Mouse (Mus musculus) MEL (cell line): ENCODE data around the gene Rbm42. TPM values are rescaled to one million over a fixed set of nuclear protein-coding genes. Genes with fewer than 3 reads are reported as not detected.

Source experiments
- DNase-seq: peaks from one replicate; pipeline ENCODE4 v3.0.0; 2011; ENCODE audit warnings: low read depth, low spot score
- H3K27ac ChIP-seq: 2 replicates; pipeline ENCODE4 v1.5.1; 2012; ENCODE audit warnings: low read depth, mild to moderate bottlenecking, control low read depth, low read length, moderate library complexity; ENCODE audit not compliant: control insufficient read depth
- H3K27me3 ChIP-seq, 2 experiments: fragments of 150-350 bp in 1 of 2; sonication (generic) in 1 of 2; 2 replicates each; pipeline ENCODE4 v1.6.1; 2012; ENCODE audit warnings: low read length in 2 of 2, mild to moderate bottlenecking in 2 of 2, improper control_type of control experiment in 1 of 2, moderate library complexity in 1 of 2; ENCODE audit not compliant: insufficient read depth in 2 of 2, control insufficient read depth in 1 of 2
- H3K36me3 ChIP-seq, 2 experiments: 2 replicates each; pipeline ENCODE4 v1.6.1; 2012 to 2014; ENCODE audit warnings: low read length in 2 of 2, improper control_type of control experiment in 1 of 2, inconsistent platforms in 1 of 2, mild to moderate bottlenecking in 1 of 2; ENCODE audit not compliant: insufficient read depth in 2 of 2, control insufficient read depth in 1 of 2
- H3K4me1 ChIP-seq, 2 experiments: fragments of 150-350 bp in 1 of 2; sonication (generic) in 1 of 2; 2 replicates each; pipeline ENCODE4 v1.6.1; 2012; ENCODE audit warnings: low read length in 2 of 2, improper control_type of control experiment in 1 of 2, mild to moderate bottlenecking in 1 of 2; ENCODE audit not compliant: insufficient read depth in 2 of 2, control insufficient read depth in 1 of 2
- H3K4me3 ChIP-seq, 2 experiments: fragments of 150-350 bp in 1 of 2; sonication (generic) in 1 of 2; 2 replicates each; pipeline ENCODE4 v1.5.1; 2012; ENCODE audit warnings: low read depth in 2 of 2, low read length in 2 of 2, mild to moderate bottlenecking in 2 of 2, moderate library complexity in 2 of 2, control low read depth in 1 of 2, improper control_type of control experiment in 1 of 2; ENCODE audit not compliant: control insufficient read depth in 1 of 2, insufficient read depth in 1 of 2
- H3K79me2 ChIP-seq: 2 replicates; pipeline ENCODE4 v1.6.1; 2012; ENCODE audit warnings: mild to moderate bottlenecking, low read length, moderate library complexity; ENCODE audit not compliant: control insufficient read depth, poor library complexity, insufficient read depth
- H3K9ac ChIP-seq: 2 replicates; pipeline ENCODE4 v1.6.1; 2012; ENCODE audit warnings: low read depth, mild to moderate bottlenecking, control low read depth, low read length, moderate library complexity; ENCODE audit not compliant: control insufficient read depth, poor library complexity, severe bottlenecking
- H3K9me3 ChIP-seq: fragments of 150-350 bp; sonication (generic); replicated peaks from 2 replicates; pipeline ENCODE4 v1.6.1; 2012; ENCODE audit warnings: mild to moderate bottlenecking, low read length, improper control_type of control experiment, moderate library complexity; ENCODE audit not compliant: insufficient read depth
- BHLHE40 ChIP-seq: IDR thresholded peaks from 2 replicates; pipeline ENCODE4 v1.6.1; 2012; ENCODE audit warnings: low read depth, mild to moderate bottlenecking, inconsistent platforms, low read length, improper control_type of control experiment, borderline replicate concordance
- CHD1 ChIP-seq: IDR thresholded peaks from 2 replicates; pipeline ENCODE4 v1.6.1; 2012; ENCODE audit warnings: low read depth, mild to moderate bottlenecking, inconsistent platforms, low read length, improper control_type of control experiment
- CHD2 ChIP-seq: IDR thresholded peaks from 2 replicates; pipeline ENCODE4 v1.6.1; 2011; ENCODE audit warnings: low read length, improper control_type of control experiment
- CTCF ChIP-seq, 3 experiments: IDR thresholded peaks in 2 of 3; conservative IDR thresholded peaks in 1 of 3; 2 replicates each; pipeline ENCODE4 v1.5.1; 2011 to 2012; ENCODE audit warnings: low read length in 3 of 3, low read depth in 2 of 3, mild to moderate bottlenecking in 2 of 3, improper control_type of control experiment in 1 of 3, inconsistent platforms in 1 of 3, mixed read lengths in 1 of 3, moderate library complexity in 1 of 3; ENCODE audit not compliant: control insufficient read depth in 1 of 3, insufficient read depth in 1 of 3, poor library complexity in 1 of 3, severe bottlenecking in 1 of 3
- ELF1 ChIP-seq: IDR thresholded peaks from 2 replicates; pipeline ENCODE4 v1.6.1; 2014; ENCODE audit warnings: low read depth, mild to moderate bottlenecking, inconsistent platforms, low read length, improper control_type of control experiment, moderate library complexity
- EP300 ChIP-seq, 2 experiments: IDR thresholded peaks; 2 replicates each; pipeline ENCODE4 v1.6.1; 2011; ENCODE audit warnings: improper control_type of control experiment in 2 of 2, low read length in 2 of 2, low read depth in 1 of 2, mild to moderate bottlenecking in 1 of 2
- ETS1 ChIP-seq: IDR thresholded peaks from 2 replicates; pipeline ENCODE4 v1.6.1; 2012; ENCODE audit warnings: low read depth, mild to moderate bottlenecking, inconsistent platforms, low read length, improper control_type of control experiment, moderate library complexity
- GABPA ChIP-seq: IDR thresholded peaks from 2 replicates; pipeline ENCODE4 v1.6.1; 2012; ENCODE audit warnings: low read depth, mild to moderate bottlenecking, inconsistent platforms, low read length, improper control_type of control experiment, moderate library complexity
- GATA1 ChIP-seq: IDR thresholded peaks from 2 replicates; pipeline ENCODE4 v1.6.1; 2011; ENCODE audit warnings: low read depth, low read length, improper control_type of control experiment
- HCFC1 ChIP-seq: IDR thresholded peaks from 2 replicates; pipeline ENCODE4 v1.6.1; 2012; ENCODE audit warnings: low read depth, mild to moderate bottlenecking, inconsistent platforms, low read length, improper control_type of control experiment, moderate library complexity
- JUND ChIP-seq: IDR thresholded peaks from 2 replicates; pipeline ENCODE4 v1.6.1; 2011; ENCODE audit warnings: low read depth, mild to moderate bottlenecking, improper control_type of control experiment, low read length
- MAFK ChIP-seq: IDR thresholded peaks from 2 replicates; pipeline ENCODE4 v1.6.1; 2011; ENCODE audit warnings: low read depth, mild to moderate bottlenecking, low read length, improper control_type of control experiment, borderline replicate concordance
- MAX ChIP-seq: IDR thresholded peaks from 2 replicates; pipeline ENCODE4 v1.6.1; 2011; ENCODE audit warnings: low read length, improper control_type of control experiment
- MAZ ChIP-seq: IDR thresholded peaks from 2 replicates; pipeline ENCODE4 v1.6.1; 2012; ENCODE audit warnings: low read depth, mild to moderate bottlenecking, inconsistent platforms, low read length, improper control_type of control experiment
- MYB ChIP-seq: IDR thresholded peaks from 2 replicates; pipeline ENCODE4 v1.6.1; 2011; ENCODE audit warnings: mild to moderate bottlenecking, low read depth, low read length, improper control_type of control experiment
- MYC ChIP-seq: IDR thresholded peaks from 2 replicates; pipeline ENCODE4 v1.6.1; 2011; ENCODE audit warnings: low read depth, mild to moderate bottlenecking, low read length, improper control_type of control experiment, moderate library complexity
- NELFE ChIP-seq: IDR thresholded peaks from 2 replicates; pipeline ENCODE4 v1.6.1; 2011; ENCODE audit warnings: low read depth, low read length, improper control_type of control experiment
- POLR2A ChIP-seq, 2 experiments: IDR thresholded peaks; 2 replicates each; pipeline ENCODE4 v1.6.1; 2011 to 2012; ENCODE audit warnings: low read length in 2 of 2, mild to moderate bottlenecking in 2 of 2, control low read depth in 1 of 2, improper control_type of control experiment in 1 of 2, low read depth in 1 of 2, moderate library complexity in 1 of 2; ENCODE audit not compliant: control insufficient read depth in 1 of 2, insufficient read depth in 1 of 2, poor library complexity in 1 of 2
- POLR2AphosphoS2 ChIP-seq: IDR thresholded peaks from 2 replicates; pipeline ENCODE4 v1.6.1; 2011; ENCODE audit warnings: low read length, improper control_type of control experiment
- POLR2AphosphoS5 ChIP-seq: IDR thresholded peaks from 2 replicates; pipeline ENCODE4 v1.6.1; 2012; ENCODE audit warnings: low read depth, borderline replicate concordance, mild to moderate bottlenecking, inconsistent platforms, low read length, moderate library complexity, mixed read lengths
- RAD21 ChIP-seq: IDR thresholded peaks from 2 replicates; pipeline ENCODE4 v1.6.1; 2011; ENCODE audit warnings: mild to moderate bottlenecking, low read depth, low read length, improper control_type of control experiment
- RCOR1 ChIP-seq: IDR thresholded peaks from 2 replicates; pipeline ENCODE4 v1.6.1; 2012; ENCODE audit warnings: low read depth, mild to moderate bottlenecking, inconsistent platforms, low read length, improper control_type of control experiment
- SIN3A ChIP-seq: IDR thresholded peaks from 2 replicates; pipeline ENCODE4 v1.6.1; 2012; ENCODE audit warnings: low read length, improper control_type of control experiment, inconsistent platforms
- SMC3 ChIP-seq: IDR thresholded peaks from 2 replicates; pipeline ENCODE4 v1.6.1; 2011; ENCODE audit warnings: low read depth, low read length, improper control_type of control experiment
- TBP ChIP-seq: IDR thresholded peaks from 2 replicates; pipeline ENCODE4 v1.8.0; 2011; ENCODE audit warnings: low read depth, low read length, improper control_type of control experiment
- TCF12 ChIP-seq: IDR thresholded peaks from 2 replicates; pipeline ENCODE4 v1.6.1; 2014; ENCODE audit warnings: low read depth, mild to moderate bottlenecking, inconsistent platforms, low read length, improper control_type of control experiment, moderate library complexity
- UBTF ChIP-seq: IDR thresholded peaks from 2 replicates; pipeline ENCODE4 v1.6.1; 2012; ENCODE audit warnings: low read depth, mild to moderate bottlenecking, inconsistent platforms, low read length, improper control_type of control experiment, moderate library complexity, borderline replicate concordance; ENCODE audit not compliant: insufficient read depth
- USF1 ChIP-seq: IDR thresholded peaks from 2 replicates; pipeline ENCODE4 v1.6.1; 2014; ENCODE audit warnings: low read depth, mild to moderate bottlenecking, inconsistent platforms, low read length, improper control_type of control experiment, moderate library complexity
- ZC3H11A ChIP-seq: IDR thresholded peaks from 2 replicates; pipeline ENCODE4 v1.6.1; 2012; ENCODE audit warnings: low read depth, mild to moderate bottlenecking, inconsistent platforms, low read length, improper control_type of control experiment
- ZMIZ1 ChIP-seq: IDR thresholded peaks from 2 replicates; pipeline ENCODE4 v1.6.1; 2012; ENCODE audit warnings: low read depth, mild to moderate bottlenecking, inconsistent platforms, low read length, improper control_type of control experiment, moderate library complexity
- ZNF384 ChIP-seq: IDR thresholded peaks from 2 replicates; pipeline ENCODE4 v1.6.1; 2012; ENCODE audit warnings: low read depth, mild to moderate bottlenecking, inconsistent platforms, low read length, improper control_type of control experiment
- polyA plus RNA-seq, 2 experiments: library from polyadenylated mRNA; stranded (reverse) in 1 of 2; unstranded in 1 of 2; fragments of >175 nt in 1 of 2; fragments of >200 nt in 1 of 2; gene quantifications; 2 replicates each; pipeline versions ENCODE4 v1.2.1 to v1.2.4; 2012; ENCODE audit warnings: low replicate concordance in 2 of 2, low read depth in 1 of 2; ENCODE audit not compliant: insufficient read length in 2 of 2, insufficient read depth in 1 of 2, missing spikeins in 1 of 2
- total RNA-seq: library from RNA; depleted of rRNA; stranded (reverse); fragments of 300-350 nt; gene quantifications from 2 replicates; pipeline ENCODE4 v1.2.3, GENCODE M21; 2012

Gene Rbm42
- total and polyA plus RNA-seq, 3 experiments = 124 to 129 TPM; not detected in 1

DNA sequence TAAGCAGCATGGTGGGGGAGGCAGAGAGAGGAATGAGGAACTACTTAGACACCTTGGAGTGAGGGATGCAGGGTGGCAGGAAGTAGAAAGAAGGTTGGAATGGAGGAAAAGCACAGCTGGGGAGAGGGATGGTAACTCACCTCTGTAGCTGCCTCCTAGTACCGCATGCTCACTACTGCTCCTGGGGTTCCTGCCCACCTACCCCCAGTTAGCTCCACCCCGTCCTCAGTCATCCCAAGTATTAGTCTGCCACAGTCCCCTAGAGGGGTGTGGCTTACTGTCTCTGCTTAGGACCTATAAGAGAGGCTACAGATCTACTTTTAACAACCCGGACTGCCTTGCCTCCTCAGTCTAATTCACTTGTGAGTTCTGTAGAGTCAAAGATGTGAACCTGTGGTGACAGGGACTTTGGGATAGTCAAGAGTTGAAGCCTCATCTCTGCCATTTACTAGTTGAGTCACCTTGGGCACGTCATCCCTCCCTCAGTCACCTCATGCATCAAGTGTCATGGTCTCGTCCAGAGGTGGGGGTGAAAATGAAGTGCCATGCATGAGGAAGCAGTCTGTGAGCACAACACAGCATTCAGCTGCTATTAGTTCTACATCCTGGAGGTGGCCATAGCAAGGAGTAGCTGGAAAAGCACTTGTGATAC, 57.2 kb downstream of the Rbm42 start:
- Histone ChIP-seq H3K27me3 (no peaks in the 10 kb centered on the region), H3K27ac (peak overlapping the region; percentile 84), H3K79me2 (peaks cover 16% of the 10 kb centered on the region), H3K4me3 (peak overlapping the region; percentile 28 to 40), H3K4me1 (peaks cover 10 to 38% of the 10 kb centered on the region in 2 experiments; a peak in 3 of 4 replicates), H3K9me3 (no peaks in the 10 kb centered on the region), H3K36me3 (peaks cover 0 to 11% of the 10 kb centered on the region in 2 experiments; a peak in 2 of 4 replicates), H3K9ac (peak overlapping the region; percentile 56)
- TF ChIP-seq POLR2A (IDR thresholded peaks at IDR 0.05; ENCODE audit: control insufficient read depth in 1 of 2, insufficient read depth in 1 of 2, low read depth in 1 of 2, low read length in 2 of 2, poor library complexity in 1 of 2) (peak in 1 of 2 experiments; percentile 73; a peak in 2 of 4 replicates), TCF12 (no peak), HCFC1 (peak; percentile 41; the same call in 1 of the 2 replicates), ETS1 (no peak), ZC3H11A (no peak), TBP (peak; percentile 73), GABPA (no peak), MAX (no peak; the same call in 1 of the 2 replicates), GATA1 (no peak), MAZ (no peak), MYB (no peak), JUND (no peak), CHD2 (no peak), CHD1 (peak; percentile 63; the same call in 1 of the 2 replicates), RCOR1 (no peak; the same call in 1 of the 2 replicates), EP300 (IDR thresholded peaks at IDR 0.05; ENCODE audit: low read depth in 1 of 2, low read length in 2 of 2) (no peak), ZNF384 (no peak), ZMIZ1 (peak; percentile 55; the same call in 1 of the 2 replicates), POLR2AphosphoS5 (no peak), USF1 (no peak), SIN3A (no peak), BHLHE40 (no peak), RAD21 (no peak), CTCF (IDR thresholded peaks at IDR 0.05 in 2 of 3, conservative IDR thresholded peaks at IDR 0.05 in 1 of 3; ENCODE audit: control insufficient read depth in 1 of 3, insufficient read depth in 1 of 3, low read depth in 2 of 3, low read length in 3 of 3, poor library complexity in 1 of 3, severe bottlenecking in 1 of 3) (no peak), NELFE (peak; percentile 49), UBTF (no peak), ELF1 (0 out of 2 replicates have a peak, but pooled peaks have one; percentile 17), SMC3 (no peak), POLR2AphosphoS2 (no peak), MAFK (no peak), MYC (peak; percentile 74)
- DNase-seq = peak; percentile 90
